Mouse (Mus musculus): Measurements from ENCODE around the gene Med25. TPM values are rescaled to one million over a fixed set of nuclear protein-coding genes. Genes with fewer than 3 reads are reported as not detected.

Med25 gene
- polyA plus RNA-seq, 1 experiment, result 57.4 TPM

DNA sequence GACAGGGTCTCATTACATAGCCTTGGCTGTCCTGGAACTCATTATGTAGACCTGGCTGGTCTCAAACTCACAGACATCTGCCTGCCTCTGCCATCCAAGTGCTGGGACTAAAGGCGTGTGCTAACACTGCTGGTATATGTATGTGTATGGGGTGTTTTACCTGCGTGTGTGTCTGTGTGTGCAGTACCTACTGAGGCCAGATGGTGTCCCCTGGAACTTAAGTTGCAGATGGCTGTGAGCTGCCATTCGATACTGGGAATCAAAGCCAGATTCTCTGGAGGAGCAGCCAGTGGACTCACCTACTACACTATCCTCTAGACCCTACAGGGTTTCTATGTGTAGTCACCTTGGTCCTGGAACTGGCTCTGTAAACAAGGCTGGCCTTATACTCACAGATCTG is 33.0 kb upstream of the Med25 start:
- Histone ChIP-seq H3K4me2 (ENCODE audit: low read depth) (no peak overlapping the region), H3ac (ENCODE audit: control insufficient read depth, insufficient read length) (no peak overlapping the region), H3K27me3 (ENCODE audit: control insufficient read depth, insufficient read depth, insufficient read length) (no peaks in the 10 kb centered on the region), H3K4me3 (no peak overlapping the region), H3K36me3 (ENCODE audit: control insufficient read depth, insufficient read depth) (peaks cover 5% of the 10 kb centered on the region), H3K79me2 (ENCODE audit: control insufficient read depth, insufficient read depth) (peaks cover 25% of the 10 kb centered on the region)
- no peak for TF ChIP-seq TCF12 (IDR thresholded peaks at IDR 0.05; ENCODE audit: insufficient read depth, poor library complexity, severe bottlenecking)
- no peak for TF ChIP-seq SRF (IDR thresholded peaks at IDR 0.05; ENCODE audit: control insufficient read depth, insufficient read length, low read depth)

DNA sequence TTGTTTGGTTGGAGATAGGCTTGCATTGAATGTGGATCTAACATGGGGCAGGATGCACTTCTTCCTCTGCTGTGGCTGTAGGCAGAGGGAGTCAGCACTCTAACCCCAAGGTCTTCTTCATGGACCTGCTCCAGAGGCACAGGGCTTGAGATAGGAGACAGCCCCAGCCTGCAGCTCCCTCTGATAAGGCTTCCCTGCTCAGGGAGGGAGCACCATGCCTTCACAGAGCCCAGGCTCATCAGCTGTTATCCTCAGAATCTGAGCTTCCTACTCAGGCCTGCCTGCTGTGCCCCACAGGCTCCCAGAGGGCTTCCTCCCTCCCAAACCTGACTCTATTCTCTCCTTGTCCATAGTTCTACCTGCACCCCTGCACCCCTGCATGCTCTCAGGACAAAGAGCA is 30.0 kb upstream of the Med25 start:
- TF ChIP-seq REST (IDR thresholded peaks at IDR 0.05; ENCODE audit: insufficient read depth, insufficient read length), result no peak
- no peak for TF ChIP-seq MAX (IDR thresholded peaks at IDR 0.05; ENCODE audit: low read depth)
- Histone ChIP-seq H3K4me2 (ENCODE audit: low read depth) (no peak overlapping the region), H3K79me2 (ENCODE audit: control insufficient read depth, insufficient read depth) (peaks cover 12% of the 10 kb centered on the region), H3K27me3 (ENCODE audit: control insufficient read depth, insufficient read depth, insufficient read length) (no peaks in the 10 kb centered on the region), H3ac (ENCODE audit: control insufficient read depth, insufficient read length) (no peak overlapping the region), H3K4me3 (no peak overlapping the region), H3K36me3 (ENCODE audit: control insufficient read depth, insufficient read depth) (peaks cover 5% of the 10 kb centered on the region)

DNA sequence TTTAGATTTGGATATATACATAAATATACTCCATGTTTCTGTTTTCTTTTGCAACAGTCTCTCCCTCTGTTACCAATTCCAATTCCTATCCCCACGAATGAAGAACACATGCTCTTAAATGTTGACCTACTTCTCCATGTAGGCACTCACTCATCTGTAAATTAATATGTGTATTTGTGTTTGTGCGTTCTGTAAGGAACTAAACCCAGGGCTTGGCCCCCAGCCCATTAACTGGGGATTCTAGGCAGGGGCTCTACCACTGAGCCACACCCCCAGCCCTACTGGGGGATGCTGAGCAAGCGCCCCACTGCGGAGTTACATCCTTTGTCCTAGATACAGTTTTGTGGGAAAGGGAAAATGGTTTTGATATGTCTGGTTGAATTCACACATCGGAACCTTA is 26.6 kb upstream of the Med25 start:
- Histone ChIP-seq H3ac (ENCODE audit: control insufficient read depth, insufficient read length) (no peak overlapping the region), H3K79me2 (ENCODE audit: control insufficient read depth, insufficient read depth) (peaks cover 7% of the 10 kb centered on the region), H3K4me2 (ENCODE audit: low read depth) (no peak overlapping the region), H3K27me3 (ENCODE audit: control insufficient read depth, insufficient read depth, insufficient read length) (no peaks in the 10 kb centered on the region), H3K4me3 (no peak overlapping the region), H3K36me3 (ENCODE audit: control insufficient read depth, insufficient read depth) (peaks cover 9% of the 10 kb centered on the region)
- TF ChIP-seq TCF12 (IDR thresholded peaks at IDR 0.05; ENCODE audit: insufficient read depth, poor library complexity, severe bottlenecking), result no peak
- no peak for TF ChIP-seq USF1 (IDR thresholded peaks at IDR 0.05; ENCODE audit: low read depth)
- TF ChIP-seq POLR2AphosphoS2 (IDR thresholded peaks at IDR 0.05; ENCODE audit: insufficient read length, low read depth), result no peak

DNA sequence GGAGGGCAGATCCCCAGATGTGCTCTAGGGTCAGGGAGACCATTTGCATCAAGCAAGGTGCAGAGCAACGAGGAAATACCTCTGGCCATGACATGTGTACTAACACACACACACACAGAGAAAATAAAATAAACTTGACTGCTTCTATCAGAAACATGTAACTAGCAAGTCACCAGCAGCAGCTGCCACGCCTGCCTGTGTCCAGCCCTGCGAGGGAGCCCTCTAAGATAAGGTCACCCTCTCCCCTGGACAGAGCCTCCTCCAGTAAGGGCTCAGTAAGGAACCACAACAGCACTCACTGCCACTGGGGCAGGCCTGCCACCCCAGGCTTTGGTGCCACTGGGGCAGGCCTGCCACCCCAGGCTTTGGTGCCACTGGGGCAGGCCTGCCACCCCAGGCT is 25.7 kb upstream of the Med25 start:
- Histone ChIP-seq H3ac (ENCODE audit: control insufficient read depth, insufficient read length) (no peak overlapping the region), H3K27me3 (ENCODE audit: control insufficient read depth, insufficient read depth, insufficient read length) (no peaks in the 10 kb centered on the region), H3K4me2 (ENCODE audit: low read depth) (no peak overlapping the region), H3K36me3 (ENCODE audit: control insufficient read depth, insufficient read depth) (peaks cover 4% of the 10 kb centered on the region), H3K4me3 (no peak overlapping the region), H3K79me2 (ENCODE audit: control insufficient read depth, insufficient read depth) (peaks cover 7% of the 10 kb centered on the region)
- TF ChIP-seq USF1 (IDR thresholded peaks at IDR 0.05; ENCODE audit: low read depth) (no peak), E2F4 (IDR thresholded peaks at IDR 0.05; ENCODE audit: insufficient read depth) (no peak), POLR2A (IDR thresholded peaks at IDR 0.05; ENCODE audit: insufficient read length, low read depth) (no peak), TCF12 (IDR thresholded peaks at IDR 0.05; ENCODE audit: insufficient read depth, poor library complexity, severe bottlenecking) (no peak), REST (IDR thresholded peaks at IDR 0.05; ENCODE audit: insufficient read depth, insufficient read length) (no peak)

DNA sequence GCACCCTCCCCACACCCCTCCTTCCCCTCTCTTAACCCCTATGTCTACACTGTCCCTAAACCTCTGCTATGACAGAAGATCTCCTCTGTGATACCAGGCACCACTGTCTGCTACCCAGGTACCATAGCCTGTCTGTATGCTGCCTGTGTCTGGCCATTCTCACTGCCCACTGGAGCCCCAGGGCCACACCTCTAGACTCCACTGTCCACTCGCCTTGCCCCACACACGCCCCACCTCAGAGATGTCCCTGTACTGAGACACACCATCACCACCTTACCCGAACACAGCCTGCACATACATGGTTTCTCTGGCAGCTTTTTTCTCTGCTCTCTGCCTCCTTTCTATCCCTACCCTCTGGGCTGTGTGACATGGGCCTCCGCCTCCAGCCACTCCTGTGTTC is 24.4 kb upstream of the Med25 start:
- no peak overlapping the region for H3K4me2 ChIP-seq (ENCODE audit: low read depth)
- no peaks in the 10 kb centered on the region for H3K27me3 ChIP-seq (ENCODE audit: control insufficient read depth, insufficient read depth, insufficient read length)
- peaks cover 3% of the 10 kb centered on the region for H3K79me2 ChIP-seq (ENCODE audit: control insufficient read depth, insufficient read depth)
- H3K36me3 ChIP-seq (ENCODE audit: control insufficient read depth, insufficient read depth), result peaks cover 8% of the 10 kb centered on the region
- TF ChIP-seq USF1 (IDR thresholded peaks at IDR 0.05; ENCODE audit: low read depth) (no peak), MAX (IDR thresholded peaks at IDR 0.05; ENCODE audit: low read depth) (no peak), REST (IDR thresholded peaks at IDR 0.05; ENCODE audit: insufficient read depth, insufficient read length) (no peak), MYOD1 (IDR thresholded peaks at IDR 0.05; ENCODE audit: control insufficient read depth in 1 of 3, insufficient read length in 2 of 3, low read depth in 2 of 3) (no peak), CEBPB (IDR thresholded peaks at IDR 0.05; ENCODE audit: insufficient read depth, poor library complexity, severe bottlenecking) (no peak), POLR2A (IDR thresholded peaks at IDR 0.05; ENCODE audit: insufficient read length, low read depth) (no peak), POLR2AphosphoS2 (IDR thresholded peaks at IDR 0.05; ENCODE audit: insufficient read length, low read depth) (no peak)
- H3K4me3 ChIP-seq, result no peak overlapping the region
- H3ac ChIP-seq (ENCODE audit: control insufficient read depth, insufficient read length), result no peak overlapping the region

DNA sequence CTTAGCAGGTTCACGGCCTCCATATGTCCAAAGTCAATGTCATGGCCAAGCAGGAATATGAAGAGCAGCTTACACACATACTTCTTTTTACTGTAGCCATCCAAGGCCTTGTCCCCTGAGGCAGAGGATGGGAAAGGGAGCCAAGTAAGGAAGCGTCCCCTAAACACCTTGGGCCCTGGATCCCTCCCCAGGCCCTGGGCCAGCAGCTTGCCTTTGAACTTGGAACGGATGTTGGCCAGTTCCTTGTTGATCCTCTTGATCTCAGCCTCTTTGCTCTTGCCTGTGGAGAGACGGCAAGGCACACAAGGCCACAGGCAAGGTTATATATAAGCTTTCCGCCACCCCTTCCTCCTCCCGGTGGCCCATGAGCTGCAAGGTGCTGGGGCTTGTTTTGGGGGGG is 23.7 kb upstream of the Med25 start:
- no peaks in the 10 kb centered on the region for H3K27me3 ChIP-seq (ENCODE audit: control insufficient read depth, insufficient read depth, insufficient read length)
- no peak for TF ChIP-seq MAX (IDR thresholded peaks at IDR 0.05; ENCODE audit: low read depth)
- TF ChIP-seq TCF12 (IDR thresholded peaks at IDR 0.05; ENCODE audit: insufficient read depth, poor library complexity, severe bottlenecking), result no peak
- no peak for TF ChIP-seq USF1 (IDR thresholded peaks at IDR 0.05; ENCODE audit: low read depth)
- TF ChIP-seq MYOD1 (IDR thresholded peaks at IDR 0.05; ENCODE audit: control insufficient read depth in 1 of 3, insufficient read length in 2 of 3, low read depth in 2 of 3), result no peak
- H3ac ChIP-seq (ENCODE audit: control insufficient read depth, insufficient read length), result no peak overlapping the region
- H3K36me3 ChIP-seq (ENCODE audit: control insufficient read depth, insufficient read depth), result peaks cover 12% of the 10 kb centered on the region
- H3K4me3 ChIP-seq, result no peak overlapping the region
- peaks cover 3% of the 10 kb centered on the region for H3K79me2 ChIP-seq (ENCODE audit: control insufficient read depth, insufficient read depth)
- no peak overlapping the region for H3K4me2 ChIP-seq (ENCODE audit: low read depth)

GRCm38 (mm10) chr7:44915314-44915713 is 22.8 kb upstream of the Med25 start:
- no peaks in the 10 kb centered on the region for H3K27me3 ChIP-seq (ENCODE audit: control insufficient read depth, insufficient read depth, insufficient read length)
- H3K4me2 ChIP-seq (ENCODE audit: low read depth), result no peak overlapping the region
- TF ChIP-seq SRF (IDR thresholded peaks at IDR 0.05; ENCODE audit: control insufficient read depth, insufficient read length, low read depth), result no peak
- TF ChIP-seq TCF3 (IDR thresholded peaks at IDR 0.05; ENCODE audit: insufficient read length, low read depth), result no peak
- no peak for TF ChIP-seq CEBPB (IDR thresholded peaks at IDR 0.05; ENCODE audit: insufficient read depth, poor library complexity, severe bottlenecking)
- no peak for TF ChIP-seq MYOG (IDR thresholded peaks at IDR 0.05; ENCODE audit: control insufficient read depth in 1 of 3, insufficient read depth in 1 of 3, insufficient read length in 2 of 3, low read depth in 2 of 3)
- no peak for TF ChIP-seq POLR2A (IDR thresholded peaks at IDR 0.05; ENCODE audit: insufficient read length, low read depth)
- no peak for TF ChIP-seq REST (IDR thresholded peaks at IDR 0.05; ENCODE audit: insufficient read depth, insufficient read length)
- no peak for TF ChIP-seq USF1 (IDR thresholded peaks at IDR 0.05; ENCODE audit: low read depth)
- TF ChIP-seq MAX (IDR thresholded peaks at IDR 0.05; ENCODE audit: low read depth), result no peak
- TF ChIP-seq MYOD1 (IDR thresholded peaks at IDR 0.05; ENCODE audit: control insufficient read depth in 1 of 3, insufficient read length in 2 of 3, low read depth in 2 of 3), result no peak
- TF ChIP-seq TCF12 (IDR thresholded peaks at IDR 0.05; ENCODE audit: insufficient read depth, poor library complexity, severe bottlenecking), result no peak
- TF ChIP-seq E2F4 (IDR thresholded peaks at IDR 0.05; ENCODE audit: insufficient read depth), result no peak
- no peak for TF ChIP-seq POLR2AphosphoS2 (IDR thresholded peaks at IDR 0.05; ENCODE audit: insufficient read length, low read depth)
- H3K36me3 ChIP-seq (ENCODE audit: control insufficient read depth, insufficient read depth), result peaks cover 15% of the 10 kb centered on the region
- peaks cover 3% of the 10 kb centered on the region for H3K79me2 ChIP-seq (ENCODE audit: control insufficient read depth, insufficient read depth)
- no peak overlapping the region for H3ac ChIP-seq (ENCODE audit: control insufficient read depth, insufficient read length)
- no peak overlapping the region for H3K4me3 ChIP-seq
